Mouse (Mus musculus): Measurements from ENCODE around the gene Elavl1. TPM values are rescaled to one million over a fixed set of nuclear protein-coding genes. Genes with fewer than 3 reads are reported as not detected.

The Elavl1 gene
- polyA plus RNA-seq, 1 experiment from 2014 or later: 334 TPM

GRCm38 (mm10) chr8:4239193-4239890 lies 85.9 kb downstream of the Elavl1 start:
- peak overlapping the region; percentile 96 for H3K27ac ChIP-seq
- no peaks in the 10 kb centered on the region for H3K9me3 ChIP-seq

DNA sequence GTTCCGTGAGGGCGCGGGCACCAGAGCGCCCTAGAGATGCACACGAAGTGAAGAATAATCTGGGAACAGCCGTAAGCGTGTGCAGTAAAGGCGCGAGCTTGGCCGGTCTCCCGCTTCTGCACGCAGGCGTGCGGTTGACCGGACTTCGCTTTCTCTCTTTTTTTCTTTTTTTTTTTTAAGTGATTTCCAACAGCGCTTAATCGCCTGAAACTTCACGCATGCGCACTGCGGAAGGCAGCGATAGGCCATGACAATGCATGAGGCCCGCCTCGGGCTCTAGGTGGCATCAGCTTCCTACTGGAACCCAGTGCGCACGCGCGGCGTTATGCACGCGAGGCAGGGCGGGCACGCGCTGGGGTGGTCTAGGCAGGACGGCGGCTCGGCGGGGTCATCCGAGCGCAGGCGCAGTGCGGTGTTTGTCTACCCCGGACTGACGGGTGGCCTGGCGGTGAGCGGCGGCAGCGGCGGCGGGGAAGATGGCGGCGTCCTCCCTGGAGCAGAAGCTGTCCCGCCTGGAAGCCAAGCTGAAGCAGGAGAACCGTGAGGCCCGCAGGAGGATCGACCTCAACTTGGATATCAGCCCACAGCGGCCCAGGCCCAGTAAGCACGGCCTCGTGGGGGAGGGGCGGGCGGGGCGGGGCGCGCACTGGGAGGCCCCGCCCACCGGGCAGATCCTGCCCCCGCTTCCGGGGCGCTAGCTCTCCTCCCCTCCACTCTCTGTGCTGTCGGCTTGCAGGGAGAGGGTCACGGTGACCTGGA lies 86.6 kb downstream of the Elavl1 start, which contains the start of the genes Map2k7 and Gm49320:
Gene Map2k7 (plus strand): TSS at position 307 of the 759 bp plus-strand sequence.
Gene Gm49320 (plus strand): TSS at position 432 of the 759 bp plus-strand sequence.
- Histone ChIP-seq H3K4me1 (peaks cover 20% of the 10 kb centered on the region), H3K36me3 (peaks cover 26% of the 10 kb centered on the region), H3K27ac (peak within 1 kb of the TSS; percentile 96), H3K4me3 (peak within 1 kb of the TSS; percentile 86), H3K9ac (peak within 1 kb of the TSS; percentile 88), H3K9me3 (no peaks in the 10 kb centered on the region), H3K27me3 (no peaks in the 10 kb centered on the region), H3K4me2 (replicated peaks) (peak within 1 kb of the TSS; percentile 83)
- ATAC-seq (ENCODE audit: insufficient number of reproducible peaks, insufficient read depth, low FRiP score, low TSS enrichment): peak; percentile 92
- under 1% methylated on average over 64 of the region's 71 CpGs for WGBS

More at GRCm38 (mm10) chr8:4239193-4239890, 85.9 kb downstream of the Elavl1 start:
- Histone ChIP-seq H3K4me2 (replicated peaks) (peak overlapping the region; percentile 83), H3K4me1 (peaks cover 20% of the 10 kb centered on the region), H3K4me3 (peak overlapping the region; percentile 86), H3K27me3 (no peaks in the 10 kb centered on the region), H3K36me3 (peaks cover 33% of the 10 kb centered on the region), H3K9ac (peak overlapping the region; percentile 88)
- 16% methylated on average over 19 of the region's 19 CpGs for WGBS
- peak; percentile 1; the same call in 1 of the 2 replicates for ATAC-seq (ENCODE audit: insufficient number of reproducible peaks, insufficient read depth, low FRiP score, low TSS enrichment)

DNA sequence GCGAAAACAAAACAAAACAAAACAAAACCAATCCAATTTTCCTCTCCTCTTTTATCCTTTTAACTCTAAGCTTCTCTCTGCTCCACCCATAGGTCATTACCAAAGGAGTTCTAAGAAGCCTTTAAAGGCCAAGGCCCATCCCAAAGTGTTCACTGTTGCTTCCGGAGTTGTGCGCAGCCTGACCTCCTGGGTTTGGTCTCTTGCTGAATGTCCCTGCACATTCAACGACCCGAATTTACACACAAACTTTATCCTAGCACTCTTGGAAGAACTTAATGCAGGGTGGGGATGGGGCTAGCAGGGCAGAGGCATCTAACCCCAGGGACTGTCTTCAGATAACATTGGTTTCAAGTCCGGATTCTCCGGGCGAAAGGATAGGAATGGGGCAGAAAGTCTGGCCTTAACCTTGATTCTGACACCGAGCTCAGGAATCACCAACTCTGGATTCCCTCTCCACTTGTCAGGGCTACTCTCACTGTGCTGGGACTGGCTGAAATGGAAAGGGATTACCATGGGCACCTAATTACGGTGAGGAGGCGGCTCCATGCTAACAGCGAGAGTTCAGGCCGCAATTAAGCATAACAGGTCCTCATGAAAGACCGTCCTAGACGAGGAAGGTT lies 87.3 kb downstream of the Elavl1 start:
- H3K4me2 ChIP-seq (replicated peaks): peak overlapping the region; percentile 83
- 20% methylated on average over 15 of the region's 15 CpGs for WGBS
- no peaks in the 10 kb centered on the region for H3K9me3 ChIP-seq
- H3K4me1 ChIP-seq: peaks cover 20% of the 10 kb centered on the region
- H3K27me3 ChIP-seq: no peaks in the 10 kb centered on the region
- peak overlapping the region; percentile 86 for H3K4me3 ChIP-seq
- no peak; the same call in 1 of the 2 replicates for ATAC-seq (ENCODE audit: insufficient number of reproducible peaks, insufficient read depth, low FRiP score, low TSS enrichment)
- peaks cover 19% of the 10 kb centered on the region for H3K36me3 ChIP-seq
- peak overlapping the region; percentile 96 for H3K27ac ChIP-seq
- H3K9ac ChIP-seq: peak overlapping the region; percentile 69

Other genes with a start within 250 kb of the Elavl1 start
- not detected in 2 replicates for gene Cd209f, start 219.6 kb downstream of the Elavl1 start, polyA plus RNA-seq (2016; fragmentation: Nextera tagmentation; extraction: Ambion mirVana)
- not detected in 2 replicates for gene Cd209g, start 191.3 kb downstream of the Elavl1 start, polyA plus RNA-seq (2016; fragmentation: Nextera tagmentation; extraction: Ambion mirVana)
- 35.6 and 37.3 TPM in 2 replicates for gene Evi5l, start 158.8 kb downstream of the Elavl1 start, polyA plus RNA-seq (2016; fragmentation: Nextera tagmentation; extraction: Ambion mirVana)
- 5.5 and 6.1 TPM in 2 replicates for gene Prr36, start 108.0 kb downstream of the Elavl1 start, polyA plus RNA-seq (2016; fragmentation: Nextera tagmentation; extraction: Ambion mirVana)
- gene Lrrc8e, start 98.6 kb downstream of the Elavl1 start, polyA plus RNA-seq (2016; fragmentation: Nextera tagmentation; extraction: Ambion mirVana): 0.56 and 0.67 TPM in 2 replicates
- 36.1 and 40.1 TPM in 2 replicates for gene Map2k7, start 86.7 kb downstream of the Elavl1 start, polyA plus RNA-seq (2016; fragmentation: Nextera tagmentation; extraction: Ambion mirVana)
- 1.1 and 2.0 TPM in 2 replicates for gene Gm49320, start 86.5 kb downstream of the Elavl1 start, polyA plus RNA-seq (2016; fragmentation: Nextera tagmentation; extraction: Ambion mirVana)
- 5.8 and 6.5 TPM in 2 replicates for gene Tgfbr3l, start 77.2 kb downstream of the Elavl1 start, polyA plus RNA-seq (2016; fragmentation: Nextera tagmentation; extraction: Ambion mirVana)
- gene Snapc2, start 72.3 kb downstream of the Elavl1 start, polyA plus RNA-seq (2016; fragmentation: Nextera tagmentation; extraction: Ambion mirVana): 71.3 and 71.7 TPM in 2 replicates
- 120 and 141 TPM in 2 replicates for gene Ctxn1, start 66.1 kb downstream of the Elavl1 start, polyA plus RNA-seq (2016; fragmentation: Nextera tagmentation; extraction: Ambion mirVana)
- gene Timm44, start 49.5 kb downstream of the Elavl1 start, polyA plus RNA-seq (2016; fragmentation: Nextera tagmentation; extraction: Ambion mirVana): 64.1 and 64.3 TPM in 2 replicates
- gene Ccl25, start 203 bp downstream of the Elavl1 start, polyA plus RNA-seq (2016; fragmentation: Nextera tagmentation; extraction: Ambion mirVana): 23.1 and 26.0 TPM in 2 replicates
- gene Cers4, start 167.6 kb upstream of the Elavl1 start, polyA plus RNA-seq (2016; fragmentation: Nextera tagmentation; extraction: Ambion mirVana): 13.9 and 14.9 TPM in 2 replicates

All from embryonic facial prominence, embryonic 12.5 days (tissue).